Mouse (Mus musculus) testis, postnatal 14 days (tissue): ENCODE data around the gene Serf1.
"Not testable (repeated sequence)": the region's sequence is repeated elsewhere in the genome, so short reads cannot be mapped to it uniquely, and the experiment has no call there.

Experiments used
- DNase-seq: peaks from one replicate; pipeline ENCODE4 v3.0.0; 2021; ENCODE audit warnings: low spot score

The Serf1 gene

GRCm38 (mm10) chr13:100107652-100108472, at the start of gene Serf1:
Gene Serf1 (plus strand): TSS chr13:100108012.
- DNase-seq, result peak; percentile 86

- DNase-seq, result no peak
These were observed 43.9 kb upstream of the Serf1 start for GRCm38 (mm10) chr13:100063936-100064335.

GRCm38 (mm10) chr13:100067821-100068220, 40.0 kb upstream of the Serf1 start:
- no peak for DNase-seq

GRCm38 (mm10) chr13:100071473-100071872, 36.3 kb upstream of the Serf1 start:
- DNase-seq, result no peak

GRCm38 (mm10) chr13:100098808-100099207, 9.0 kb upstream of the Serf1 start:
- DNase-seq, result no peak

- DNase-seq, result no peak
These were observed 4.7 kb upstream of the Serf1 start for GRCm38 (mm10) chr13:100103052-100103658.

- peak; percentile 93 for DNase-seq
These were observed 4.0 kb upstream of the Serf1 start, which contains the start of gene Bdp1 for GRCm38 (mm10) chr13:100103748-100104254. Gene Bdp1 (minus strand): TSS chr13:100104070.

- no peak for DNase-seq
These were observed 4.6 kb downstream of the Serf1 start for GRCm38 (mm10) chr13:100112218-100112972.

GRCm38 (mm10) chr13:100123970-100124369, 16.2 kb downstream of the Serf1 start:
- DNase-seq, result no peak

GRCm38 (mm10) chr13:100124423-100125257, 16.8 kb downstream of the Serf1 start, which contains the start of gene Smn1:
Gene Smn1 (plus strand): TSS chr13:100124852.
- peak; percentile 92 for DNase-seq

- no peak for DNase-seq
These were observed 17.4 kb downstream of the Serf1 start for GRCm38 (mm10) chr13:100125258-100125643.

GRCm38 (mm10) chr13:100141646-100142314, 34.0 kb downstream of the Serf1 start:
- DNase-seq, result no peak

GRCm38 (mm10) chr13:100152659-100153058, 44.8 kb downstream of the Serf1 start:
- no peak for DNase-seq

GRCm38 (mm10) chr13:100156624-100157023, 48.8 kb downstream of the Serf1 start:
- no peak for DNase-seq

- DNase-seq, result not testable (repeated sequence)
These were observed 53.5 kb downstream of the Serf1 start for GRCm38 (mm10) chr13:100161171-100161870.

GRCm38 (mm10) chr13:100162467-100162866, 54.7 kb downstream of the Serf1 start:
- not testable (repeated sequence) for DNase-seq
